Mouse (Mus musculus): ENCODE measurements around the gene Ankfn1. TPM values are rescaled to one million over a fixed set of nuclear protein-coding genes. Genes with fewer than 3 reads are reported as not detected.

Ankfn1 gene
- polyA plus RNA-seq, 1 experiment, result not detected

DNA sequence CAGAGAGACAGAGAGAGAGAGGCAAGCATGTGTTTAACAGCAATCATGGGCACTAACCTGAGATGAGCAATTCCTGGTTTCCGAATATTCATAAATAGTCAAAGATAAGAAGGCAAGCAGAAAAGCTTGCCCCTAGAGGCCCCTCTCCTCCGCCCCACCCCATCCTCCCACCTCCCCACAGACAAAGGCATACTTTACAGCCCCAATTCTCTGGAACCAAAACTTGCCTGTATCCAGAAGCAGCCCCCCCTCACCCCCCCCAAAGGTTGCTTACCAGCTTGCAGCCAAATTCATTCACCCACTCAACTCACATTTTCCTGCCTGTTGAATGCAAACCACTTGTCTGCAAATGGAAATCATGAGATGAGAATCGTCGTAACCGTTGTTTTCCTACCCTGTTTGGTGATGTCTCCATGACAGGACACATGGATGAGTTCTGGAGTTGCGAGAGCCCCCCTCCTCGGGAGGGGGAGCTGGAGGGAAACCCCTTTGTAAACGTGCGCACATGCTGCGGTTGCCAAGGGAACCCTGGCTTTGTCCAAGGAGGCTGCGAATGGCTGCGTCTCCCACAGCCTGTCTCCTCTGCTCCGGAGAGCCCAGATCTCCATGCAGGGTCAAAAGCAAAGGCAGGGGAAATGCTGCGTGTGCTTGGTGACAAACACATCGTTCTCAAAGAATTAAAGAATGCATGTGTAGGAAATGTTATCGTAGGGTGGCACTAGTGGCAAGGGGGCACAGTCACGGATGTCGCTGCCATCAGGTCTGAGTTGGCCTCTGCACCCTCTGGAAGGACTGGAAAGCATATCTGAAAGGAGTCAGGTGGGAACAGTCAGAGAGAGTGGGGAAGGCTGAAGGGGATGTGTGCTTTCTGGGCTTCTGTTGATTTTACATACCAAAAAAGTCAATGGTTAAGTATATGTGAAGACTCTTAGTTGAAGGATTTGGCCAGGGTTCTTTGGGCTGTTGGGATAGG, 80.7 kb downstream of the Ankfn1 start:
- Histone ChIP-seq H3K4me3 (ENCODE audit: insufficient read depth, low read length) (no peak overlapping the region), H3K4me1 (ENCODE audit: control insufficient read depth, insufficient read depth, low read length) (no peaks in the 10 kb centered on the region), H3K27ac (ENCODE audit: insufficient read depth, low read depth, low read length) (no peak overlapping the region)
- no peak for TF ChIP-seq POLR2A (IDR thresholded peaks at IDR 0.05; ENCODE audit: borderline replicate concordance, low read depth, low read length)
- TF ChIP-seq CTCF (IDR thresholded peaks at IDR 0.05; ENCODE audit: low read depth, low read length), result no peak

DNA sequence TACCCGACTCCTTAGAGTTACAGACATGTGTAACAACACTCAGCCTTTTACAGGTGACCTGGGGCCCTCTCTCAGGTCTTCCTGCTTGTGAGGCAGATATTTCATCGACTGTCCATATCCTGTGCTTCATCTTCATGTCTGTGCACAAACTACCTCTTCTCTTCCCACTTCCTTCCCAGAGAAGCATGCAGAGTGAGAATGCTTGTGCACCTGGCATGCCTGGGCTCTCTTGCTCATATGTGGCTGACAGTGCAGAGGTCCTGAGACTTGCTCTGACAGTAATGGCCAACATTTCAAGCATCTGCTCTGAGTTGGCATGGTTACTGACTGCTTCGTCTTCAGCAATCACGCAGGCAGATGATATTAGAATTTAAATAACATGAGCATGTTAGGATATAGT, 83.8 kb downstream of the Ankfn1 start:
- TF ChIP-seq CTCF (IDR thresholded peaks at IDR 0.05; ENCODE audit: low read depth, low read length), result no peak
- TF ChIP-seq POLR2A (IDR thresholded peaks at IDR 0.05; ENCODE audit: borderline replicate concordance, low read depth, low read length), result no peak
- Histone ChIP-seq H3K27ac (ENCODE audit: insufficient read depth, low read depth, low read length) (no peak overlapping the region), H3K4me3 (ENCODE audit: insufficient read depth, low read length) (no peak overlapping the region), H3K4me1 (ENCODE audit: control insufficient read depth, insufficient read depth, low read length) (no peaks in the 10 kb centered on the region)

GRCm38 (mm10) chr11:89676922-89677321, 100.5 kb downstream of the Ankfn1 start:
- Histone ChIP-seq H3K4me1 (ENCODE audit: control insufficient read depth, insufficient read depth, low read length) (no peaks in the 10 kb centered on the region), H3K27ac (ENCODE audit: insufficient read depth, low read depth, low read length) (no peak overlapping the region), H3K4me3 (ENCODE audit: insufficient read depth, low read length) (no peak overlapping the region)
- no peak for TF ChIP-seq POLR2A (IDR thresholded peaks at IDR 0.05; ENCODE audit: borderline replicate concordance, low read depth, low read length)
- TF ChIP-seq CTCF (IDR thresholded peaks at IDR 0.05; ENCODE audit: low read depth, low read length), result no peak

- no peaks in the 10 kb centered on the region for H3K4me1 ChIP-seq (ENCODE audit: control insufficient read depth, insufficient read depth, low read length)
- H3K27ac ChIP-seq (ENCODE audit: insufficient read depth, low read depth, low read length), result no peak overlapping the region
- H3K4me3 ChIP-seq (ENCODE audit: insufficient read depth, low read length), result no peak overlapping the region
- TF ChIP-seq CTCF (IDR thresholded peaks at IDR 0.05; ENCODE audit: low read depth, low read length) (no peak), POLR2A (IDR thresholded peaks at IDR 0.05; ENCODE audit: borderline replicate concordance, low read depth, low read length) (no peak)
Observed at GRCm38 (mm10) chr11:89673916-89674507, 103.4 kb downstream of the Ankfn1 start.

DNA sequence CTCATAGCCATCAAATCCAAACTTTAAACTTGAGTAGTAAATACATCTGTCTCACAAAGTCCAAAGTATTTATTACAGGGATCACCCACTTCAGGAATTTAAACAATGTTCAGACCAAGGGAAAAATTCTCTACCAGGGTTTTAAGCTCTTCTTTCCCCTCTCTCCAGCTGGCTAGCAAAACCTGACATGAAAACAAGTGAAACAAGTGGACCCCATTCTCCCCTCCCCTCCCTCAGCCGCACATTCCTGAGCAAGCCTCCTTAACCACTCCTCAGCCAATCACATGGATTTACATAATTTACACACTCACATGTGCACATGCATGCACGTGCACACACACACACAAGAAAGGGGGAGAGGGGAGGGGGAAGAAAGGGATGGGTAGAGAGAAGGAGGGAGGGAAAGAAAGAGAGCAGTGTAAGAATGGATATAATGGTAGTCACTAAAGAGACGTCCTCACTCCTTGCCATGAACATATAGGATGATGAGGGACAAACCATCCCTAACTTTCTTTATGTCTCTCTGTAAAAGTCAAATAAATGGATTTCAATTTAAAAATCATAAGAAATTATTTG, 104.9 kb downstream of the Ankfn1 start:
- Histone ChIP-seq H3K4me1 (ENCODE audit: control insufficient read depth, insufficient read depth, low read length) (no peaks in the 10 kb centered on the region), H3K27ac (ENCODE audit: insufficient read depth, low read depth, low read length) (no peak overlapping the region)
- TF ChIP-seq CTCF (IDR thresholded peaks at IDR 0.05; ENCODE audit: low read depth, low read length), result no peak
- no peak for TF ChIP-seq POLR2A (IDR thresholded peaks at IDR 0.05; ENCODE audit: borderline replicate concordance, low read depth, low read length)

GRCm38 (mm10) chr11:89665170-89665880, 112.1 kb downstream of the Ankfn1 start:
- H3K27ac ChIP-seq (ENCODE audit: insufficient read depth, low read depth, low read length), result no peak overlapping the region
- no peaks in the 10 kb centered on the region for H3K4me1 ChIP-seq (ENCODE audit: control insufficient read depth, insufficient read depth, low read length)
- no peak for TF ChIP-seq POLR2A (IDR thresholded peaks at IDR 0.05; ENCODE audit: borderline replicate concordance, low read depth, low read length)
- no peak for TF ChIP-seq CTCF (IDR thresholded peaks at IDR 0.05; ENCODE audit: low read depth, low read length)
- H3K4me3 ChIP-seq (ENCODE audit: insufficient read depth, low read length), result no peak overlapping the region

More for the DNA sequence above, 104.9 kb downstream of the Ankfn1 start:
- no peak overlapping the region for H3K4me3 ChIP-seq (ENCODE audit: insufficient read depth, low read length)

- no peak overlapping the region for H3K27ac ChIP-seq (ENCODE audit: insufficient read depth, low read depth, low read length)
- TF ChIP-seq POLR2A (IDR thresholded peaks at IDR 0.05; ENCODE audit: borderline replicate concordance, low read depth, low read length) (no peak), CTCF (IDR thresholded peaks at IDR 0.05; ENCODE audit: low read depth, low read length) (no peak)
- H3K4me1 ChIP-seq (ENCODE audit: control insufficient read depth, insufficient read depth, low read length), result no peaks in the 10 kb centered on the region
- H3K4me3 ChIP-seq (ENCODE audit: insufficient read depth, low read length), result no peak overlapping the region
Observed at GRCm38 (mm10) chr11:89659048-89659447, 118.4 kb downstream of the Ankfn1 start.

DNA sequence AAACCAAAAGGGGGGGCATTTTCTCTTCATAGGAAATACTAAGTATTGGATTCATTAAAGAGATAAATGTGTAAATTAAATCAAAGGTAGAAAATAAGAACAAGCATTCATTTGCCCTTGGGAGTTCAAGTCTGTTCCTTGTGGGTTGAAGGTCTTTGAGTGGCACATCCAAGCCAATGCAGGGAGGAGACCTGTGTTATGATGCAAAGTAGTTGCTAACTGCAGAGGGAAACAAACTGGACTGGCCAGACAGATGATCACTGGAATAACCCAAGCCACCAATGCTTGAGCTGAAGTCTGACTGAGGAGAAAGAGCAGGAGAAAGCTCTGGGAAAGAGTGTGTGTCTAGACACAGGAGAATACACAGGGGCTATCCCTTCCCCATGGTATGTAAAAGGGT, 120.9 kb downstream of the Ankfn1 start:
- H3K27ac ChIP-seq (ENCODE audit: insufficient read depth, low read depth, low read length), result no peak overlapping the region
- H3K4me1 ChIP-seq (ENCODE audit: control insufficient read depth, insufficient read depth, low read length), result no peaks in the 10 kb centered on the region
- TF ChIP-seq POLR2A (IDR thresholded peaks at IDR 0.05; ENCODE audit: borderline replicate concordance, low read depth, low read length), result no peak
- no peak overlapping the region for H3K4me3 ChIP-seq (ENCODE audit: insufficient read depth, low read length)

DNA sequence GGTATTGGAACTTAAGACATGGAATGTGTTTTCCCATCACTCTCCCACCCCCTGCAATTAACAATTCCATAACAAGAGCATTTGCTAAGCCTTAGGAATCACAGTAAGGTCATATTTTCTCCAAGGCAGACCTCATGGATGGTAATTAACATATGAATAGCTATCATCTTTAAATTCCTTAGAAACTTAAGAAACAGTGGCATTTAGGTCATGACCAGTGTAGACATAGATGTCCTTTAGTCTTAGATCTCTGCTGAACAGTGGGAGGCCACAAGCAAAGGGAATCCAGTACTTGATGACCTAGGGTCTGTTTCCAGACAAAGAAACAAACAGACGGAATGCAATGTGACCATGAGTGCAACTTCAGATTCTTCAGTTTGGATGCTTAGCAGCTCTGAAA, 141.7 kb downstream of the Ankfn1 start:
- TF ChIP-seq POLR2A (IDR thresholded peaks at IDR 0.05; ENCODE audit: borderline replicate concordance, low read depth, low read length) (no peak), CTCF (IDR thresholded peaks at IDR 0.05; ENCODE audit: low read depth, low read length) (no peak)

More for the DNA sequence above, 141.7 kb downstream of the Ankfn1 start:
- no peaks in the 10 kb centered on the region for H3K4me1 ChIP-seq (ENCODE audit: control insufficient read depth, insufficient read depth, low read length)
- H3K27ac ChIP-seq (ENCODE audit: insufficient read depth, low read depth, low read length), result no peak overlapping the region
- H3K4me3 ChIP-seq (ENCODE audit: insufficient read depth, low read length), result no peak overlapping the region

All from bone marrow macrophage, adult 2 months (primary cell).